14 mouse cellular contexts compared by ENCODE assay signal in genomic region chr5:64254278-64254677, GRCm38 (mm10).
"Had no signal": no experiment of that assay in that cellular context is flagged by ENCODE, and none has a peak within 500 bp of the region (broad histone marks: within the 10 kb centered on the region; RNA-seq: fewer than 3 reads in every experiment).

No protein-coding gene starts in this region.

- H3K4me2 ChIP-seq: limb, embryonic 15.5 days; lung, embryonic 14.5 days; neural tube, embryonic 15.5 days had no signal

- H3K36me3 ChIP-seq: limb, embryonic 15.5 days; neural tube, embryonic 15.5 days had no signal

- H3K27me3 ChIP-seq: limb, embryonic 15.5 days; neural tube, embryonic 15.5 days had no signal

- H3K9me3 ChIP-seq: limb, embryonic 15.5 days; midbrain, embryonic 10.5 days; neural tube, embryonic 15.5 days had no signal

- H3K4me3 ChIP-seq: left cerebral cortex, adult 2 months; limb, embryonic 15.5 days; midbrain, embryonic 10.5 days; myocyte; neural tube, embryonic 15.5 days had no signal

- H3K4me1 ChIP-seq: limb, embryonic 15.5 days; neural tube, embryonic 15.5 days had no signal

- H3K9ac ChIP-seq: limb, embryonic 15.5 days; liver, embryonic 14.5 days; lung, embryonic 14.5 days; neural tube, embryonic 15.5 days had no signal

- ATAC-seq: inflammation-experienced regulatory T-cells, adult 6 months had no signal

- DNase-seq: lung, embryonic 14.5 days; lung, postnatal 10 days; lung, postnatal 4 days; right cerebral cortex, adult 18-20 months; right cerebral cortex, postnatal 25 days; spleen, adult 18-20 months; thymus, postnatal 36 days had no signal

- H3K27ac ChIP-seq: left cerebral cortex, adult 2 months; liver, embryonic 14.5 days; midbrain, embryonic 10.5 days; neural tube, embryonic 15.5 days had no signal
